In the genomic region with DNA sequence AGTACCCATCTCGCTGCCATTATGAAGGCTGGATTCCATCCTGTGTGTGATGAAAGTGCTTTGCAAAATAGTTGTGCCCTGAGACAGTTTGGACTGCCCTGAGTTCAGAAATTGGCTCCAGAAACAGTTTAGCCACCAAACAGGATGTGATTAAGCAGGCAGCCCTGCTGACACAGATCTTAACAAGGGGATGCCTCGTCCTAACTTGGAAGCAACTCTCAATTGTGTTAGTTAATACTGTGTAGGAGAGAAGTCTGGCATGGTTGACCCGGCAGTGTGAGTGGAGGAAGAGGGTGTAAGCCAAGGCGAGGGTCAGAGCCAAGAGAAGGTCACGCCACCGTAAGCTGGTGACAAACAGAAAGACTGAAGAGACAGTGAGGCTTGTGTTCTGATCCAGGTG, we compare ENCODE assay signal across 11 mouse cellular contexts. TPM values are rescaled to one million over a fixed set of nuclear protein-coding genes. Genes with fewer than 3 reads are reported as not detected.
DNase-seq lines count a peak whose midpoint lies in the region; ATAC-seq and TF ChIP-seq lines count a peak whose summit lies in the region.
"Had no signal": no experiment of that assay in that cellular context is flagged by ENCODE, and none has a peak within 500 bp of the region (broad histone marks: within the 10 kb centered on the region; RNA-seq: fewer than 3 reads in every experiment).

No protein-coding gene starts in this region.

- 55% methylated on average over 6 of the region's 6 CpGs for WGBS in lung, embryonic 14.5 days
- WGBS in lung, adult 2 months: 21% methylated on average over 6 of the region's 6 CpGs
- 53% methylated on average over 6 of the region's 6 CpGs for WGBS in heart, embryonic 14.5 days

- no peak for ATAC-seq in lung, embryonic 14.5 days (ENCODE audit: insufficient read depth)
- ATAC-seq in heart, embryonic 14.5 days (ENCODE audit: insufficient number of reproducible peaks, insufficient read depth, low FRiP score, low read depth): 0 out of 2 replicates have a peak, but pooled peaks have one; percentile 2
- ATAC-seq: forebrain, embryonic 14.5 days had no signal

- intact Hi-C loops in gastrocnemius, adult 2 months (cut with DNase I): no loop called here
- intact Hi-C loops in gastrocnemius, postnatal 36 days (cut with DNase I): no loop called here
- intact Hi-C loops in left cerebral cortex, postnatal 4 days (cut with DNase I): no loop called here

- no peak overlapping the region for H3K4me2 ChIP-seq in lung, embryonic 14.5 days
- H3K4me2 ChIP-seq in heart, embryonic 14.5 days (ENCODE audit: low read length): no peak overlapping the region

- no peaks in the 10 kb centered on the region for H3K27me3 ChIP-seq in lung, embryonic 14.5 days (ENCODE audit: insufficient read depth, low read length)
- no peaks in the 10 kb centered on the region for H3K27me3 ChIP-seq in heart, embryonic 14.5 days (ENCODE audit: control insufficient read depth, insufficient read depth, low read length)

- H3K27ac ChIP-seq in gastrocnemius, adult 2 months: peak overlapping the region; percentile 53
- no peak overlapping the region for H3K27ac ChIP-seq in lung, embryonic 14.5 days (ENCODE audit: low read depth)
- peak overlapping the region; percentile 19 to 64; a peak in 2 of 4 replicates for H3K27ac ChIP-seq in heart, embryonic 14.5 days (replicated peaks in 1 of 2; ENCODE audit: control insufficient read depth in 1 of 2, insufficient read depth in 1 of 2, low read depth in 2 of 2, low read length in 2 of 2)

- H3K4me1 ChIP-seq in lung, embryonic 14.5 days (ENCODE audit: insufficient read depth): peaks cover 22% of the 10 kb centered on the region
- H3K4me1 ChIP-seq in lung, adult 2 months (ENCODE audit: control insufficient read depth, insufficient read depth, low read length): peaks cover 19% of the 10 kb centered on the region
- peaks cover 43 to 71% of the 10 kb centered on the region in 2 experiments for H3K4me1 ChIP-seq in heart, embryonic 14.5 days (ENCODE audit: control insufficient read depth in 2 of 2, insufficient read depth in 2 of 2, low read length in 2 of 2)

- TF ChIP-seq CTCF in gastrocnemius, adult 2 months (IDR thresholded peaks at IDR 0.05): no peak
- TF ChIP-seq CTCF in lung, embryonic 14.5 days (IDR thresholded peaks at IDR 0.05; ENCODE audit: low read depth): no peak
- no peak for TF ChIP-seq CTCF in lung, adult 2 months (IDR thresholded peaks at IDR 0.05; ENCODE audit: insufficient read depth, low read length)

- H3K4me3 ChIP-seq in gastrocnemius, adult 2 months: no peak overlapping the region
- no peak overlapping the region for H3K4me3 ChIP-seq in lung, embryonic 14.5 days (ENCODE audit: low read depth, low read length)
- no peak overlapping the region for H3K4me3 ChIP-seq in lung, adult 2 months (replicated peaks; ENCODE audit: extremely low read depth, low read depth, low read length)
- H3K4me3 ChIP-seq in heart, embryonic 14.5 days (ENCODE audit: control insufficient read depth in 1 of 2, insufficient read depth in 1 of 2, low read depth in 1 of 2, low read length in 2 of 2): no peak overlapping the region

- DNase-seq in gastrocnemius, adult 2 months: peak; percentile 41
- DNase-seq in gastrocnemius, postnatal 36 days: no peak
- peak; percentile 53 for DNase-seq in lung, embryonic 14.5 days
- no peak for DNase-seq in lung, adult 2 months
- DNase-seq in skeletal muscle tissue, adult 2 months (ENCODE audit: low read depth, low spot score): peak; percentile 20
- no peak for DNase-seq in layer of hippocampus, adult 18-20 months (ENCODE audit: low spot score in 2 of 2)
- no peak for DNase-seq in left cerebral cortex, postnatal 4 days
- DNase-seq: adrenal gland, adult 2 months had no signal

- no peak for TF ChIP-seq POLR2A in lung, adult 2 months (IDR thresholded peaks at IDR 0.05; ENCODE audit: borderline replicate concordance, extremely low read depth, low read depth, low read length)

- H3K9me3 ChIP-seq in lung, embryonic 14.5 days (ENCODE audit: low read depth, low read length): no peaks in the 10 kb centered on the region
- no peaks in the 10 kb centered on the region for H3K9me3 ChIP-seq in heart, embryonic 14.5 days (ENCODE audit: control insufficient read depth, low read length)

- H3K36me3 ChIP-seq in lung, embryonic 14.5 days (ENCODE audit: insufficient read depth): 0 out of 2 replicates have a peak, but pooled peaks cover 4% of the 10 kb centered on the region
- peaks cover 5% of the 10 kb centered on the region for H3K36me3 ChIP-seq in heart, embryonic 14.5 days (ENCODE audit: control insufficient read depth, insufficient read depth, low read length)

- no peak overlapping the region for H3K9ac ChIP-seq in lung, embryonic 14.5 days
- no peak overlapping the region for H3K9ac ChIP-seq in heart, embryonic 14.5 days (ENCODE audit: low read length)

RNA-seq across cellular contexts. Expression of gene Agbl3, which starts 58.5 kb away (rescaled TPM):
- total RNA-seq in gastrocnemius, adult 2 months (2021): 1 to 10 TPM; 1.5 to 2.2 TPM
- total RNA-seq in gastrocnemius, postnatal 36 days (2021): 1 to 10 TPM; 1.0 to 1.8 TPM
- polyA plus RNA-seq in lung, embryonic 14.5 days (2014; fragmentation: Nextera tagmentation; extraction: Ambion mirVana): 11.3 and 11.6 TPM in 2 replicates
- polyA plus RNA-seq in lung, adult 2 months (2012; rRNA removed): 3.8 and 5.1 TPM in 2 replicates
- polyA plus RNA-seq in heart, embryonic 14.5 days (2014; fragmentation: Nextera tagmentation; extraction: Ambion mirVana): 6.0 and 6.6 TPM in 2 replicates
- total RNA-seq in layer of hippocampus, adult 18-20 months (2021): 10 to 100 TPM; 13.5 to 13.7 TPM
- 10 to 100 TPM; 16.4 to 18.5 TPM for total RNA-seq in left cerebral cortex, postnatal 4 days (2021)
- total RNA-seq: monocyte, adult 5-6 weeks had no signal

Comparison
In these comparisons a context has a peak if more than half of its experiments do, and no peak if none do; other contexts are left out.
1. DNase-seq: peak in gastrocnemius, adult 2 months (single experiment), lung, embryonic 14.5 days (single experiment) and skeletal muscle tissue, adult 2 months (single experiment); none in gastrocnemius, postnatal 36 days (0 of 2), lung, adult 2 months (single experiment), layer of hippocampus, adult 18-20 months (0 of 2) and left cerebral cortex, postnatal 4 days (single experiment).
2. RNA of gene Agbl3, which starts 58.5 kb away (total RNA-seq): 16.4 to 18.5 TPM in left cerebral cortex, postnatal 4 days and 13.5 to 13.7 TPM in layer of hippocampus, adult 18-20 months; 1.5 to 2.2 TPM in gastrocnemius, adult 2 months and 1.0 to 1.8 TPM in gastrocnemius, postnatal 36 days; every median in the first group is over 4 times any median in the second.